Mouse (Mus musculus) cortical plate, adult 2 months (tissue): ENCODE measurements at regions not wholly inside any gene's neighbourhood (a gene's known extent, or its start where the extent isn't known, plus 50 kb on each side); places are given as distances from the start of the nearest gene placed in this dataset.

ENCODE experiments used
- H3K27ac ChIP-seq: fragments of 200-500 bp; 2 replicates; pipeline ENCODE4 v1.5.1; 2012; ENCODE audit warnings: low read length, control low read depth, inconsistent platforms; ENCODE audit not compliant: insufficient read depth
- H3K4me1 ChIP-seq: fragments of 200-500 bp; 2 replicates; pipeline ENCODE4 v1.6.1; 2011; ENCODE audit warnings: low read length; ENCODE audit not compliant: control insufficient read depth, insufficient read depth
- H3K4me3 ChIP-seq: fragments of 200-500 bp; 2 replicates; pipeline ENCODE4 v1.5.1; 2011; ENCODE audit warnings: mild to moderate bottlenecking, low read length, control low read depth; ENCODE audit not compliant: insufficient read depth
- CTCF ChIP-seq: fragments of 200-500 bp; IDR thresholded peaks from 2 replicates; pipeline ENCODE4 v1.5.1; 2011; ENCODE audit warnings: mild to moderate bottlenecking, control low read depth, low read length; ENCODE audit not compliant: insufficient read depth; ENCODE audit errors: extremely low read depth
- POLR2A ChIP-seq: fragments of 200-500 bp; IDR thresholded peaks from 2 replicates; pipeline ENCODE4 v1.6.1; 2011; ENCODE audit warnings: mild to moderate bottlenecking, low read length, control low read depth; ENCODE audit not compliant: insufficient read depth; ENCODE audit errors: extremely low read depth

GRCm38 (mm10) chr12:71446892-71447268 lies 137.2 kb downstream of the Dact1 start:
- Histone ChIP-seq H3K27ac (no peak overlapping the region), H3K4me1 (peaks cover 2% of the 10 kb centered on the region; the same call in 1 of the 2 replicates), H3K4me3 (no peak overlapping the region)
- TF ChIP-seq POLR2A: no peak
- no peak for TF ChIP-seq CTCF

GRCm38 (mm10) chr12:71449032-71449431 lies 139.3 kb downstream of the Dact1 start:
- Histone ChIP-seq H3K4me1 (peaks cover 2% of the 10 kb centered on the region; the same call in 1 of the 2 replicates), H3K4me3 (no peak overlapping the region), H3K27ac (no peak overlapping the region)
- no peak for TF ChIP-seq CTCF
- TF ChIP-seq POLR2A: no peak

- H3K4me1 ChIP-seq: peaks cover 2% of the 10 kb centered on the region; the same call in 1 of the 2 replicates
- TF ChIP-seq CTCF: no peak
- no peak for TF ChIP-seq POLR2A
- no peak overlapping the region for H3K27ac ChIP-seq
- H3K4me3 ChIP-seq: no peak overlapping the region
Observed at GRCm38 (mm10) chr12:71450128-71450527, 140.4 kb downstream of the Dact1 start.

- H3K27ac ChIP-seq: no peak overlapping the region
- TF ChIP-seq POLR2A: no peak
- no peak for TF ChIP-seq CTCF
- peaks cover 2% of the 10 kb centered on the region; the same call in 1 of the 2 replicates for H3K4me1 ChIP-seq
Observed at GRCm38 (mm10) chr12:71450680-71451463, 141.2 kb downstream of the Dact1 start.

GRCm38 (mm10) chr12:71456900-71457299 lies 147.2 kb downstream of the Dact1 start:
- Histone ChIP-seq H3K4me1 (no peaks in the 10 kb centered on the region), H3K27ac (no peak overlapping the region), H3K4me3 (no peak overlapping the region)
- no peak for TF ChIP-seq CTCF

More at GRCm38 (mm10) chr12:71450680-71451463, 141.2 kb downstream of the Dact1 start:
- H3K4me3 ChIP-seq: no peak overlapping the region

- no peak overlapping the region for H3K27ac ChIP-seq
- TF ChIP-seq POLR2A (no peak), CTCF (no peak)
- H3K4me3 ChIP-seq: no peak overlapping the region
- H3K4me1 ChIP-seq: no peaks in the 10 kb centered on the region
Observed at GRCm38 (mm10) chr12:71458559-71459176, 149.0 kb downstream of the Dact1 start.

- TF ChIP-seq CTCF (no peak), POLR2A (no peak)
- H3K27ac ChIP-seq: no peak overlapping the region; the same call in 1 of the 2 replicates
- no peak overlapping the region for H3K4me3 ChIP-seq
- no peaks in the 10 kb centered on the region for H3K4me1 ChIP-seq
Observed at GRCm38 (mm10) chr12:71460643-71461042, 151.0 kb downstream of the Dact1 start.

GRCm38 (mm10) chr12:71467820-71468219 lies 158.1 kb downstream of the Dact1 start:
- TF ChIP-seq CTCF (no peak), POLR2A (no peak)
- no peak overlapping the region for H3K27ac ChIP-seq
- H3K4me3 ChIP-seq: no peak overlapping the region
- 0 out of 2 replicates have a peak, but pooled peaks cover 1% of the 10 kb centered on the region for H3K4me1 ChIP-seq

GRCm38 (mm10) chr12:71468324-71468723 lies 158.6 kb downstream of the Dact1 start:
- no peak overlapping the region for H3K27ac ChIP-seq
- H3K4me3 ChIP-seq: no peak overlapping the region
- TF ChIP-seq CTCF: no peak
- TF ChIP-seq POLR2A: no peak
- 0 out of 2 replicates have a peak, but pooled peaks cover 1% of the 10 kb centered on the region for H3K4me1 ChIP-seq
